Mouse (Mus musculus): ENCODE data around the gene Gm3542.
"Not testable (repeated sequence)": the region's sequence is repeated elsewhere in the genome, so short reads cannot be mapped to it uniquely, and the experiment has no call there.

Gene Gm3542

DNA sequence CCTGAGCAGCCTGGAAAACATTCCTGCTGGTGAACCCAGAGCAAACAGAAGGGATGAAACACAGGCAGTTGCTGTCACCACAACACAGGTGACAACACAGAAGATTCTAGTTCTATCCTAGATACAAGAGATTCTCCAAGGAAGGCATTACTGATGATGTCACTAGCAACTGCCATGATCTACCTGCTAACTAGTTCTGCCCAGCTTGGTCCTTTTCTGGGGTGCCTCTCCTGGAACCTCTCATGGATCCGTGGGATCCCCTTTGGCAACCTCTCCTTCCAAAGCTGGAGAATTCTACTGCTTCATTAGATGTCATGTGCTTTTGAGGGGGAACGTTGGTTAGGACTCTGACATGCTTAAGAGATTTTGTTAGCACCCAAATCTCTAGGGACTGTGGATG is at the start of gene Gm3542:
Gene Gm3542 (minus strand): TSS at position 101 of the 400 bp plus-strand sequence.
- in situ Hi-C loops (cut with MboI; ENCODE audit: low pct_unique_long_range_greater_than_20kb in 1 of 2, low sequenced_read_pairs in 2 of 2, unreplicated experiment in 1 of 2), result not testable (repeated sequence)
